Mouse (Mus musculus): ENCODE data around the gene Agbl2.

Gene Agbl2

DNA sequence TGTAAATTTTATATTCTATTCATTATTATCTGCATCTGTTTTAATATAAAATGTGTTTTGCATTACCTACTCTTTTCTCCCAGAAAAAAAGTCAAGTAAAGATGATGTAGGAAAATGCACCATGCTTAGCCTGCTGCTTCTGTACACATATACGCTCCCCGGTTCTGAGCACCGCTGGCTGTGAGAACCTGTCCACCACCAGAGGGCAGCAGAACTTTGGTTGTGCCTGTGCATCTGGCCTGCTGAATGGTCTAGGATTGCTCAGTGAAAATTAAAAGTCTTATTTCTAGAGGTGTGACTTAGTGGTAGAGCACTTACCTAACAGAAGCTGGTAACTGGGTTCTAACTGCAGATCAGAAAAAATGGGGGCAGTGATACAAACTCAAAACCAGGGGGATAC is 84.0 kb downstream of the Agbl2 start:
- in situ Hi-C loops (cut with MboI; ENCODE audit: low sequenced_read_pairs): no loop called here

DNA sequence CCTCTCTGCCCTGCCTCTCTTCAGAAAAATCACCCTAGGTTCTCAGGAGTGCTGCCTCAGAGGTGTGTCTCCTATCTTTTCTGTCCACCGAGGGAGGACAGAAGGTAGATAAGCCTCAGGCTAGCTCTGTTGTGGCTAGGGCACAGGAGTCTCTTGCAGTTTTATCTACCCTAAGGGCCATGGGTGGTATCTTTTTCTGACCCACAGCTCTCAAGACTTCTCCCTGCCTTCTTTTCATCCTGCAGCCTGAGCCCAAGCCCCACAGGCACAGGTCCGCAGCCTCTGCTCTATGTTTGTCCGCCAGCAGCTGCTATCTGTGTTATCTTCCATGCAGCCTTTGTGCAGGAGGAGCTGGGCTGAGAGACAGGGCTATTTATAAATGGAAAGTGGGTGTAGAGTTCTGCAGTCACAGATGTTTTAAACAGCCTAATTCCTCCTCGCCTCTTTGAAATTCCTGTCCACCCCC is 87.6 kb downstream of the Agbl2 start:
- in situ Hi-C loops (cut with MboI; ENCODE audit: low sequenced_read_pairs): loop anchor here (10.0 kb wide), 1 partner anchor 185 kb away; the partner anchor contains the start of gene Psmc3

- in situ Hi-C loops (cut with MboI; ENCODE audit: low sequenced_read_pairs): loop anchor here (10.0 kb wide), 1 partner anchor 183 kb away; the partner anchor contains the start of gene Psmc3
Observed at GRCm38 (mm10) chr2:90871180-90871961, 88.8 kb downstream of the Agbl2 start.

GRCm38 (mm10) chr2:90874025-90874424 is 91.5 kb downstream of the Agbl2 start:
- in situ Hi-C loops (cut with MboI; ENCODE audit: low sequenced_read_pairs): loop anchor here (10.0 kb wide), 1 partner anchor 181 kb away; the partner anchor contains the start of gene Psmc3

- in situ Hi-C loops (cut with MboI; ENCODE audit: low sequenced_read_pairs): loop anchor here (10.0 kb wide), 1 partner anchor 180 kb away; the partner anchor contains the start of gene Psmc3
Observed at GRCm38 (mm10) chr2:90875239-90875638, 92.7 kb downstream of the Agbl2 start.

DNA sequence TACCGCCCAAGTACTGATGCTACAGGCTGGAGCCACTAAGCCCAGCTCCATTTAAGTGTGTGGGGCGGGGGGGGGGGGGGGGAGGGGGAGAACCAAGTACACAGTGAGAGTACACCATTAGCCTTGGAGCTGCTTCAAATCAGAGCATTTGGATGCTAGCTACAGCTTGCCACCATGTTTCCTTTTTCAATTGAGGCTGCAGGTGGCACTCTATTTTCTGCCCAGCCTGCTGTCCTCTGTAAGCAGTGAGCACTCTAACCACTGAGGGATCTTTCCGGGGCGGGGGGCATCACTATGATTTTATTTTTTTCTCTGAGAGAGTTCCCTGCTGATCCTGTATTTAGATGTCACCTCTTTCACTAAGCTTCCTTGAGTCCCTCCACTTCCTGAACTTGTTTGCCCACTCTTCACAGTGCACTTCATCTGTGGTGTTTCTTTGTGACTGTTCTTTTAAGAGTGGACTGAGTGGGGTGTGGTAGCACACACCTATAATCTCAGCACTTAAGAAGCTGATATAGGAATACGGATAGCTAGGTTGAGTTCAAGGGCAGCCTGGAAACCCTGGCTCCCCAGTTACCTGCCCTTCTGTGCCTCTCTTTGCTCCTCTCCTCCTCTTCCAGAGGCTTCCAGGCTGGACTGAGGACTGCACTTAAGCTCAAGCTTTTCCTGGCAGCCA is 95.2 kb downstream of the Agbl2 start:
- in situ Hi-C loops (cut with MboI; ENCODE audit: low sequenced_read_pairs): loop anchor here (10.0 kb wide), 1 partner anchor 177 kb away; the partner anchor contains the start of gene Psmc3

- in situ Hi-C loops (cut with MboI; ENCODE audit: low sequenced_read_pairs): loop anchor here (10.0 kb wide), 1 partner anchor 175 kb away; the partner anchor contains the start of gene Psmc3
Observed at GRCm38 (mm10) chr2:90879419-90879818, 96.9 kb downstream of the Agbl2 start.

DNA sequence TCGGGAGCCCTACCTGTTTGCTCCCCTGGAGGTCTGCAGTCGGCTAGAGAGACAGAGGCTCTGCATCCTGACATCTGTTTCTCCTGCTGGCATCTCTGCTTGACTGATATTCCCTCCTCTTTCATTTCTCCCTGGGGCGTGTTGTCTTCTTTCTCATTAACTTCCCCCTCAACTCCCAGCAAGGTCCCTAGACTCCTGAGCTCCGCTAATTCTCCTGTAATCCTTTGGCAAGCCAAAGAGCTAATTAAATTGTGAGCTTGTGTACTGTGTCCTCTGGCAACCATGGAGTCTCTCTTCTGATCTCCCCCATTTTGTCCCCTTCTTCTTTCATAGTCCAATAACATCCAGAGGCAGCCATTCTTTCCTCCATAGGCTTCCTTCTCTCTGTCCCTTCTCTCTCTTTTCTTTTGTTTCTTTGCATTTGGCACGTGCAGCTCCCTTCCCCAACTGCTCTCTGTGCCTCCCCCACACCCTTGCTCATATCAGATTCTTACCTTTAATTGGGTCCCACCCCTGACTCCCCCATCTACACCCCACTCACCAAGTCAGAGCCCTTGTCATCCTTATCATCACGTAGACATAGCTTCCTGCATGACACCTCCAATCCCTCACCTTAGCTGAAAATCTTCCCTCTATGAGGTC is 97.7 kb downstream of the Agbl2 start:
- in situ Hi-C loops (cut with MboI; ENCODE audit: low sequenced_read_pairs): no loop called here

GRCm38 (mm10) chr2:90881824-90882223 is 99.3 kb downstream of the Agbl2 start:
- in situ Hi-C loops (cut with MboI; ENCODE audit: low sequenced_read_pairs): no loop called here

Data from CH12F3 (cell line).